Mouse (Mus musculus): Measurements from ENCODE around the gene Hnf1b. TPM values are rescaled to one million over a fixed set of nuclear protein-coding genes. Genes with fewer than 3 reads are reported as not detected.
A peak's percentile ranks its signal among the peaks of the same experiment; 100 is the strongest.

The Hnf1b gene
- polyA plus RNA-seq, 1 experiment: 161 TPM

DNA sequence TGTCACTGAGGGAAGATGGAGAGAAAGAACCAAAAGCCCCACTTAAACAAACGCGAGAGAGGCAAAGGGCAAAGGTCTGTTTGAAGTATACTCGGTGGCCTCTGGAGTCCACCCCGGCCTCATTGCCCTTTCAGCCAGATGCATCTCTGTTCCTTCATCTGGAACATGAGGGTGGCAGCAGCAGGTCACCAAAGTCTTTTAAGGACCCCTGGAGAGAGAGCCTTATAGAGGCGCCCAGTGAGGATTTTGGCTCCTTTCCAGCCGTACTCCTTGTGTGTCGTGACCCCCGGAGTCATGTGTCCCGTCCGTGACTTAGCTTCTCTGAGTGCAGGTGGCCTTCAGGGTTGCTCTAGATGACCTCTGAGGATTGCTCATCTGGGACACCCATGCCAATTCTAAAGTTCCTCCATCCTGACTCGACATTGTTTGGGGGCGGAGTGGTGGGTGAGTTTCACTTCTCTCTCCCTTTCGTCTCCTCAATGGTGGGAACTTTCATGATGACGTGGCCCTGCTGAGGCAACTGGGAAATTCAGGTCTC lies 15.8 kb upstream of the Hnf1b start:
- TF ChIP-seq CTCF (conservative IDR thresholded peaks at IDR 0.05; ENCODE audit: insufficient read depth, insufficient read length, low read depth, low read length) (no peak), POLR2A (IDR thresholded peaks at IDR 0.05; ENCODE audit: low read depth, low read length) (no peak)
- Histone ChIP-seq H3K4me1 (ENCODE audit: control insufficient read depth, insufficient read depth, low read length) (peaks cover 12% of the 10 kb centered on the region), H3K27ac (ENCODE audit: insufficient read depth, low read depth, low read length) (peak overlapping the region; percentile 90)

DNA sequence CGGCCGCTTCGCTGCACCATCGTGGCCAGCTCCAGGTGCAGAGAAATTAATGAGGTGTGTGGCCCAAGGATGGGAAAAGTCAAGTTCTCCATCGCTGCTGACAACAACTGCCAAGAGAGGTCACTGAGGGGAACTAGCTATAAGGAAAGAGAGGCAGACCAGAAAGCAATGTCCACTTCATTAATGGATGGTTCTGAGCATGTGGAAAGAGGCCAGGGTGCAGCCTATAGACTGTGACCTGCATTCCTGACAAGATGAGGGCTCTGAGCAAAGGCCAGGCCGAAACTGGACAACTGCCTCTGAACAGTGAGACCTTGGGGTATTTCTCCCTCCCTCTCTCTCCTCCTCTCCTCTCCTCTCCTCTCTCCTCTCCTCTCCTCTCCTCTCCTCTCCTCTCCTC lies 10.4 kb upstream of the Hnf1b start:
- Histone ChIP-seq H3K4me3 (ENCODE audit: insufficient read depth, low read depth, low read length) (no peak overlapping the region), H3K27ac (ENCODE audit: insufficient read depth, low read depth, low read length) (no peak overlapping the region), H3K36me3 (ENCODE audit: control insufficient read depth, insufficient read depth, low read length) (no peaks in the 10 kb centered on the region), H3K4me1 (ENCODE audit: control insufficient read depth, insufficient read depth, low read length) (peaks cover 20% of the 10 kb centered on the region), H3K27me3 (replicated peaks; ENCODE audit: control insufficient read depth, insufficient read depth, low read length) (no peaks in the 10 kb centered on the region)
- DNase-seq: peak; percentile 76
- WGBS: 40% methylated on average over 6 of the region's 6 CpGs
- TF ChIP-seq CTCF (conservative IDR thresholded peaks at IDR 0.05; ENCODE audit: insufficient read depth, insufficient read length, low read depth, low read length): no peak
- TF ChIP-seq POLR2A (IDR thresholded peaks at IDR 0.05; ENCODE audit: low read depth, low read length): no peak

More for the DNA sequence above, 15.8 kb upstream of the Hnf1b start:
- DNase-seq: peak; percentile 83
- Histone ChIP-seq H3K36me3 (ENCODE audit: control insufficient read depth, insufficient read depth, low read length) (no peaks in the 10 kb centered on the region), H3K27me3 (replicated peaks; ENCODE audit: control insufficient read depth, insufficient read depth, low read length) (no peaks in the 10 kb centered on the region), H3K4me3 (ENCODE audit: insufficient read depth, low read depth, low read length) (no peak overlapping the region)
- 38% methylated on average over 14 of the region's 14 CpGs for WGBS

DNA sequence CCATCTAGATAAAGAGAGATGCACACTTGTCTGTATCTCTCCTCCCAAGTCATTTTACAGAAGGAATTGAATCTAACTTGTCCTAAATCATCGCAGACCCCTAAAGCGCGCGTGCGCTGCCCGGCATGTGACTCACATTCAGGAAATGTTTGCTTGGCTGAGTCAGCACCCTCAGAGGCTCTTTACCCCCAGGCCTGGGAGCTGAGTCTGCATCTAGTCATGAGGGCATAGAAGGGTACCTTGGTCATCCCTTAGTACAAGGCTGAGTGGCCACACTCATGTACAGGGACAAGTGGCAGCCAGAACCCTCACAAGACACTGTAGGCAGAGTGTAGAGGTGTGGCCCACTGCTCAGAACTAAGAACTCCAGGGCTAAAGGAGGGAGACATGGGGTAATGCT lies 6.3 kb upstream of the Hnf1b start:
- no peak for TF ChIP-seq CTCF (conservative IDR thresholded peaks at IDR 0.05; ENCODE audit: insufficient read depth, insufficient read length, low read depth, low read length)
- no peak for TF ChIP-seq POLR2A (IDR thresholded peaks at IDR 0.05; ENCODE audit: low read depth, low read length)
- peak; percentile 82 for DNase-seq
- WGBS: 57% methylated on average over 6 of the region's 6 CpGs
- Histone ChIP-seq H3K27ac (ENCODE audit: insufficient read depth, low read depth, low read length) (no peak overlapping the region; the same call in 1 of the 2 replicates), H3K4me3 (ENCODE audit: insufficient read depth, low read depth, low read length) (no peak overlapping the region), H3K27me3 (replicated peaks; ENCODE audit: control insufficient read depth, insufficient read depth, low read length) (no peaks in the 10 kb centered on the region), H3K36me3 (ENCODE audit: control insufficient read depth, insufficient read depth, low read length) (no peaks in the 10 kb centered on the region), H3K4me1 (ENCODE audit: control insufficient read depth, insufficient read depth, low read length) (peaks cover 30% of the 10 kb centered on the region)

DNA sequence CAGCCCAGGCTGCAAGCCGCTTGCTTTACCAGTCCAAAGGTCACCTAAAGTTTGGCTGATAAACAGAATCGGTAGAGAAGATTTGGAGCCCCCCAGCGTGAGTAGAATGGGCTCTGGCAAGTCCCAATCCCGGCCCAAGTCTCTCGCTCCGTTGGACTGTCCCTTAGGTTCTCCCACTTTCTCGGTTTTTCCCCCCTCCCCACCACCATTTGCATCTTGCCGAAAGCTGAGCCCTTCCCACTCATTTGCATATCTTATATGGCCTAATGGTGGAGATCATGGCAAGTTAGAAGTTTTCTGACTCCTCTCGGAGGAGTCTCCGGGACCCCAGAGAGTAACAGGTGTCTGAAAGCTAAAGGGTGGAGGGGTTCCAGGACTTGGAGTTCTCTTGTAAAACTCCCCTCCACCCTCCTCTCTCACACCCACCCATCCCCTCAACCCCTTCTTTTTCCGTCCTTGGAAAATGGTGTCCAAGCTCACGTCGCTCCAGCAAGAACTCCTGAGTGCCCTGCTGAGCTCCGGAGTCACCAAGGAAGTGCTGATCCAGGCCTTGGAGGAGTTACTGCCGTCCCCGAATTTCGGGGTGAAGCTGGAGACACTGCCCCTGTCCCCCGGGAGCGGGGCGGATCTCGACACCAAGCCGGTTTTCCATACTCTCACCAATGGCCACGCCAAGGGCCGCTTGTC lies 866 bp downstream of the Hnf1b start:
- H3K4me1 ChIP-seq (ENCODE audit: control insufficient read depth, insufficient read depth, low read length): peaks cover 4% of the 10 kb centered on the region; the same call in 1 of the 2 replicates
- peak overlapping the region; percentile 99 for H3K27ac ChIP-seq (ENCODE audit: insufficient read depth, low read depth, low read length)
- 2% methylated on average over 24 of the region's 24 CpGs for WGBS
- no peaks in the 10 kb centered on the region for H3K27me3 ChIP-seq (replicated peaks; ENCODE audit: control insufficient read depth, insufficient read depth, low read length)
- peak overlapping the region; percentile 87 for H3K4me3 ChIP-seq (ENCODE audit: insufficient read depth, low read depth, low read length)
- DNase-seq: peak; percentile 92
- H3K36me3 ChIP-seq (ENCODE audit: control insufficient read depth, insufficient read depth, low read length): no peaks in the 10 kb centered on the region
- TF ChIP-seq POLR2A (IDR thresholded peaks at IDR 0.05; ENCODE audit: low read depth, low read length) (peak; percentile 64), CTCF (conservative IDR thresholded peaks at IDR 0.05; ENCODE audit: insufficient read depth, insufficient read length, low read depth, low read length) (no peak)

DNA sequence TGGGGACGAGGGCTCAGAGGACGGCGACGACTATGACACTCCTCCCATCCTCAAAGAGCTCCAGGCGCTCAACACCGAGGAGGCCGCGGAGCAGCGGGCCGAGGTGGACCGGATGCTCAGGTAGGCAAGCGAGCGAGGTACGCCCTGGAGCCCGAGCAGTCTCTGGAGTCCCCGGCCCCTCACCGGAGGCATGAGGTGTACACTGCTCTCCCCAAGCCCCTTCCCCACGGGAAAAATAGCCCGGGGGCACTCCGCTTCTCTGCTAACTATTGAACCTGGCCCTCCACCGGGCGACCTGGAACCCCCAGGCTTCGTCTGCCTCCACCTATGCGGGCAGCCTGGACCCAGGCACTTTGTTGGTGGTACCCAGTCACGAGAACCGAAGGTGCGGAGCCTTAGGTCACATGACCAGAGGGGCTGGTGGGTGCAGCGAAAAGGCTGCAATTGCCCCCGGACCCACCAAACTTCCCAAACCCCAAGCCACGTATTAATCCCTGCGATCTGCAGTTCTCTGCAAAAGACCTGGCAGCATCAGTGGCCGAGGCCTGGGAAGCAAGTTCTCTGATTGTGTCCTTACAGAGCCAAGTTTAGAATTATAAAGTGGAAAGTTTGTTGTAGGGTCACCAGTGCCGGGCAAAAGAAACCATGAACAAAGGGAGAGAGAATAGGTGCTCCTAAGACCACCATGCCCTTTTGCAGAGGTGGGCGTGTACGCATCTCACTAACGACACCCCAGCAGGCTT lies 1.6 kb downstream of the Hnf1b start:
- Histone ChIP-seq H3K27me3 (replicated peaks; ENCODE audit: control insufficient read depth, insufficient read depth, low read length) (no peaks in the 10 kb centered on the region), H3K27ac (ENCODE audit: insufficient read depth, low read depth, low read length) (peak overlapping the region; percentile 99)
- 2% methylated on average over 36 of the region's 36 CpGs for WGBS

DNA sequence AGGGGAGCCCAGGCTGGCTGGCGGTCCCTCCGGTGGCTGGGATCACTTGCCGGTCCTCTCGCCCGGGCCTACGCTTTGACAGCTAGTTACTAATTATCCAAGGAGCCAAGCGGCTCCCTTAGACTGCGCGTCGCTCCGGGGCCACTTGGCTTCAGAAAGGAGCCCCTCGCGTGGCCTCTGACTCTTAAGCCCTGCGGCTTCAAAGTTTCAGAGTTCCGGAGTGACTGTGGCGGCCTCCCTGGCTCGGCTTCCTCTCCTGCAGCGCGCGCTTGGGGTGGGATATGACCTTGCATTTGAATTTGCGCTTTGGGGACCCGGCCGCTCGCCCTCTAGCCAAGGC lies 2.1 kb downstream of the Hnf1b start:
- Histone ChIP-seq H3K4me3 (ENCODE audit: insufficient read depth, low read depth, low read length) (peak overlapping the region; percentile 87), H3K27me3 (replicated peaks; ENCODE audit: control insufficient read depth, insufficient read depth, low read length) (no peaks in the 10 kb centered on the region)
- TF ChIP-seq POLR2A (IDR thresholded peaks at IDR 0.05; ENCODE audit: low read depth, low read length) (no peak), CTCF (conservative IDR thresholded peaks at IDR 0.05; ENCODE audit: insufficient read depth, insufficient read length, low read depth, low read length) (no peak)

More for the DNA sequence above, 1.6 kb downstream of the Hnf1b start:
- TF ChIP-seq POLR2A (IDR thresholded peaks at IDR 0.05; ENCODE audit: low read depth, low read length) (no peak), CTCF (conservative IDR thresholded peaks at IDR 0.05; ENCODE audit: insufficient read depth, insufficient read length, low read depth, low read length) (no peak)
- Histone ChIP-seq H3K4me1 (ENCODE audit: control insufficient read depth, insufficient read depth, low read length) (no peaks in the 10 kb centered on the region), H3K36me3 (ENCODE audit: control insufficient read depth, insufficient read depth, low read length) (peaks cover 1% of the 10 kb centered on the region; the same call in 1 of the 2 replicates), H3K4me3 (ENCODE audit: insufficient read depth, low read depth, low read length) (peak overlapping the region; percentile 87)
- peak; percentile 40 for DNase-seq

More for the DNA sequence above, 2.1 kb downstream of the Hnf1b start:
- Histone ChIP-seq H3K4me1 (ENCODE audit: control insufficient read depth, insufficient read depth, low read length) (no peaks in the 10 kb centered on the region), H3K27ac (ENCODE audit: insufficient read depth, low read depth, low read length) (peak overlapping the region; percentile 99), H3K36me3 (ENCODE audit: control insufficient read depth, insufficient read depth, low read length) (peaks cover 2% of the 10 kb centered on the region; the same call in 1 of the 2 replicates)
- WGBS: 1% methylated on average over 24 of the region's 24 CpGs
- DNase-seq: peak; percentile 90
